Mouse (Mus musculus): ENCODE measurements around the gene Pex6.
A peak's percentile ranks its signal among the peaks of the same experiment; 100 is the strongest.

Pex6 gene

DNA sequence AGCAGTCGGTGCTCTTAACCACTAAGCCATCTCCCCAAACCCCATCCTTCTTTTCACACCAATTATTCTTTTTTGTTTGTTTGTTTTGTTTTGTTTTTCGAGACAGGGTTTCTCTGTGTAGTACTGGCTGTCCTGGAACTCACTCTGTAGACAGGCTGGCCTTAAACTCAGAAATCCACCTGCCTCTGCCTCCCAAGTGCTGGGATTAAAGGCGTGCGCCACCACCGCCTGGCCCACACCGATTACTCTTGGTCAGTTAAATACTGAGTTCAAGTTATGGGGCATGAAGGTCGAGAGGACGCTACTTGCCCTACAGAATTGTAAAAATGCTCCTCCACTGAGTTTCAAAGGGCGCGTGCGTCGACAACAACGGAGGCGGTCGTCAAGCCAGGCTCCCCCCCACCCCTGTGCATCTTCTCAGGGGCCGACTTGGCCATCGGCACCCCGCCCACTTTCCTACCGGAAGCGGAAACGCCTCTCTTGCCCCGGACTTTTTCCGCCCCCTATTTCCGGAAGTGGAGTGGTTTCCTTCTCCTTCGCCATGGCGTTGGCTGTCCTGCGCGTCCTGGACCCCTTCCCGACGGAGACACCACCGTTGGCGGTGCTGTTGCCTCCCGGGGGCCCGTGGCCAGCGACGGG is at the start of gene Pex6:
Gene Pex6, plus strand, starts transcription at position 505 of the 639 bp plus-strand sequence.
- peak; percentile 79 for DNase-seq (ENCODE audit: low read depth, low spot score)

DNA sequence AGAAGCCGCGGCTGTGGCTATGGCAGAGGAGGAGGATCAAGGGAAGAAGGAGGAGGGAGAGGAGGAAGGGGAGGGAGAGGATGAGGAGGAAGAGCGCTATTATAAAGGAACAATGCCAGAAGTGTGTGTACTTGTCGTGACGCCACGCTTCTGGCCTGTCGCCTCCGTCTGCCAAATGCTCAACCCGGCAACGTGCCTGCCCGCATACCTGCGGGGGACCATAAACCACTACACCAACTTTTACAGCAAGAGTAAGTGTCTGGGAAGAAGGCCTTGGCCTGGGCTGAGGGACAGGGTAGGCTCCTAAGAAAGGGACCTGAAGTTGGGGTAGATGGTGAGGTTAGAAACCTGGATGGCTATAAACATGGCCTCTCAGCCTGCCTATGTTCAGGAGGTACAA is 49.3 kb upstream of the Pex6 start:
- no peak for DNase-seq (ENCODE audit: low read depth, low spot score)

DNA sequence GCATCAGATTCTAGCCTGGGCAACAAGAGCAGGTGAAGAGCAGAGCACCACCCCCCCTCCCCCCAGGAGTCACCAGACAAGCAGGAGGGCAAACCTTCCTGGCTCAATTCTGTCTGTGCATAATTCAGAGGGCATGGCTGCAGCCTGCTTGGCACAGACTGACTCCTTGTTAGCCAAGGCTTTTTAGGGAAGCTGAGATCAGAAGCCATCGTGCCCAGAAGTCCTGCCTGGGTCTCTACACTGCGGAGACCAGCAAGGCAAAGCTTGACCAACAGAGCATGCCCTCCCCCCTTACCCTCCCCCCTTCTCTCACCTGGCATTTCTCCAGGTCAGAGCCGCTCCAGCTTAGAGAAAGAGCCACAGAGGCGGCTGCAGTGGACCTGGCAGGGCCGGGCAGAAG is 48.5 kb upstream of the Pex6 start:
- no peak for DNase-seq (ENCODE audit: low read depth, low spot score)

DNA sequence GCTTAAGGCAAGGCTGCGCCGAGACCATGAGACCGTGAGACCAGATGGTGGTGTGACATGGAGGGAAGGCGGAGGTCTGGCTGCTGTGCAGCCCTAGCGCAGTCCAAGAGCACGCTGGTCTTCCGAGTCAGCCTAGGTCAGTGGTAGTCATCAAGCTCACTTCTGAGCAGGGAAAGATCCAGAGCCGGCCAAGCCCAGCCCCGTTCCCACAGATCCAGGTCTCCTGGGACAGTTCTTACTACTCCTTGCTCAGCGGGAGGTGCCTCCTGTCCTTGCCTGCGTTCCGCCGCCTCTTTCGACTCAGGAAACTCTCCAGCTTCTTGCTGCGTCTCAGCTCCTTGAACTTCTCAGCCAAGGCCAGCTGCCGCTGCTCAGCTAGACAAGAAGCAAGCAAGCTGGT is 43.6 kb upstream of the Pex6 start:
- no peak for DNase-seq (ENCODE audit: low read depth, low spot score)

DNA sequence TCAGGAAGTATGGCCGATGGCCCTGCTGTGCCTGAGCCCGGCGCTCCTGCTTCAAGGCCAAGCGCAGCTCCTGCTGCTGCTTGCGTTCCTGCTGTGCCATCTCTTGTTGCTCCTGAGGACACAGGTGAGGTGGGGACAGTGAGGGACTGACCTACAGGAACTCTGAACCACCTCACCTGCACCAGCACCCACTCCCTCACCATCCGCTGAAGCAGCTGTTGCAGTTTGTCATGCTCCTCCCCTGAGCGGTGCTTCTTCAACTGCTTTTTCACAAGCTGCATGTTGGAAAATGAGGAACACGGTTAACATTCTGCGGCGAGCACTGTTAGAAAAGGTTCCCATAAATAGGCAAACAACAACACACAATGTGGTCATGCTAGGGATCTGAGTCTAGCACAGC is 41.4 kb upstream of the Pex6 start:
- DNase-seq (ENCODE audit: low read depth, low spot score), result no peak

DNA sequence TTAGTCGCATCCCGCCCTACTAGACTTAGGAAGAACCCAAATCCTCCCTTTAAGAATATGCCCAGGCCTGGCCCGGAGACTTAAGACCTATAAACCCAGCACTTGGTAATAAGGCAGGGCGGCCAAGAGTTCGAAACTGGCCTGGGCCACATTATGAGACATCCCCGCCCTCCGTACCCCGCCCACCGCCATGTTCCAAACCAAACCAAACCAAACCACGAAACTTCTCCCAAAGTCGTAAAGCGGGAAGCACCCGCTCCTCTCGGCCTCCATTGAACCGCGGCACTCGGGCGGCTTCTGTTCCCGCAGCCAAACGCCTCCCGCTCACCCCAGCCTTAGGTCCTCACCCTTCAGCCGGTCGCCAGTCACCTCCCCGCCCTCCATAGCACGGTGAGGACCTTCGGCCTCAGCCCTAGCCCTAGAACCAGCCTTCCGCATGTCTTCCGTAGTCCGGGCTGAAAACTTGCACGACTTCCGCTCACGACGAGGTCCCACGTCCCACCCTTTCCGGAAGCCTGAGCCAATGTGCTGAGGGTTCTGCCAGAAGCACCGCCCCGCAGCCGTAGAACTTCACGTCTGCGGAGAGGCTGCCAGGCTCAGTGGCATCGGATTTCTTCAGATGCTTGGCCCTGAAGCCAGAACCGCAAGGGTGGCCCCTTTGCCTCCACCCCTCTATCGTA is 37.3 kb upstream of the Pex6 start, which contains the start of gene Rrp36:
Gene Rrp36, minus strand, starts transcription at position 503 of the 680 bp plus-strand sequence.
- DNase-seq (ENCODE audit: low read depth, low spot score), result peak; percentile 80

DNA sequence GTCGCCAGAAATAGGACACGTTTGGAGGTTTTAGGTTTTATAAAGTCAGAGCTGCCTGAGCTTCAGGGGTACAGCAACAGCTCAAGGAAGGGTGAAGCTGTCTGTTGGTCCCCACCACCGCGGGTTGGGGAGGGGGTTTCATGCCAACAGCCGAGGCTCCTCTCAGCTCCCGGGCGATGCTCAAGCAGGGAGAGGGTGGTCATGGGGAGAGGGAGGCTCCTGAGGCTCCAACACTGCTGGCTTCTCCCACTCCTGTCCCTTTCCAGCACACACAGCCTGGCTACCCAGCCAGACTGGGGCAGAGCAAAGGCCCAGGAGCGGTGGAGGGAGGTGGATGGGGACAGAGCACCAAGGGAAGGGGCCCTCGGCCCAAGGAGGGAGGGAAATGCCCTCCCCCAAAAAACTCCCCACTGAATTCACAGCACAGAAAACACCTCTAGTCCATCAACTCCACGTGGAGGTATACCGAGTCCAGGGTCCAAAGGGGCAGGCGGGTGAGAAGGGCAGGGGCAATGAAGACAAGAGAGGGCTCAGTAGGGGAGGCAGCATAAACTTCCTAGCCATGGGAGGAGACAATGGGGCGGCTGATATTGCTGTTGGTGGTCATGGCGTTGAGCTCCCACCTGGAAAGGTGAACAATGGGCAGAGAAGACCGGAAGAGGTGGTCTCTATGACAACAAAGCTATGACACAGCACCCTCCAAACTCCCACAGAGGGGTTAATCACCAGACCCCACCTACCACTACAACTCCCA is 36.6 kb upstream of the Pex6 start:
- no peak for DNase-seq (ENCODE audit: low read depth, low spot score)

DNA sequence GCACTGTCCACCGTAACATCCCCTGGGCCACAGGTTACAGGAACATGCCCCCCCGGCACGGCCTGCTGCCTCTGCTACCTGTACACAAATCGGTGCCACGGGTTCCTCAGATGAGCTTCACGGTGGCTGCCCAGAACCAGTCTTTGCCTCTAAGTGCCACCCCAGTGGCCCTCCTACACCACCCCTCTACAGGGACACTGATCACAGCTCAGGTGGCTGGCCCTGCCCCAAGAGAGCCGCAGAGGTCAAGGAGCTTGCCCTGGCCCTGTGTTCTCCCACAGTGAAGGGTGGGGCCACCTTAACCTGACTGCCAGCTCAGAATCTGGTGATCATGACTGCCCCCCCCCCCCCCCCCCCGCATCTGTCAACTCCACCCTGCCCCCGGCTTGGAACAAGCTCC is 32.8 kb upstream of the Pex6 start, which contains the start of gene Mea1:
Gene Mea1, plus strand, starts transcription at position 378 of the 400 bp plus-strand sequence.
- no peak for DNase-seq (ENCODE audit: low read depth, low spot score)

DNA sequence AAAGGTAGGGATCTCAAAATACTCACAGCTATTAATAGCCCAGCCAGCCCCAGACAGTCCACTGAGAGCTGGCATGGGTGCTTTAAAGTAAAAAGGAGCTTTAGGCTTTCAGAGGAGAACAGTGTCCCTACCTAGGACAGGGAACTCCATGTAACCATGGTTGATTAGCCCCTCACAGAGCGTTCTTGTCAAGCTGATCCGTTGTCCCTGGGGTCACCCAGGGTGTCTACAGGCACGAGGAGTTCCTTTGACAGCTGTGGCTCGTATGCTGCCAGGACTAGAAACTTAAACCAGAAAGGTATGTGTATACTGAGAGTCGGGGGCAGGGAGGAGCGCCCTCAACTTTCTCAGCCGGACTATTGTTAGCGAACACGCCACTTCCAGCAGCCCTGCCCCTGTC is 32.4 kb upstream of the Pex6 start:
- no peak for DNase-seq (ENCODE audit: low read depth, low spot score)

DNA sequence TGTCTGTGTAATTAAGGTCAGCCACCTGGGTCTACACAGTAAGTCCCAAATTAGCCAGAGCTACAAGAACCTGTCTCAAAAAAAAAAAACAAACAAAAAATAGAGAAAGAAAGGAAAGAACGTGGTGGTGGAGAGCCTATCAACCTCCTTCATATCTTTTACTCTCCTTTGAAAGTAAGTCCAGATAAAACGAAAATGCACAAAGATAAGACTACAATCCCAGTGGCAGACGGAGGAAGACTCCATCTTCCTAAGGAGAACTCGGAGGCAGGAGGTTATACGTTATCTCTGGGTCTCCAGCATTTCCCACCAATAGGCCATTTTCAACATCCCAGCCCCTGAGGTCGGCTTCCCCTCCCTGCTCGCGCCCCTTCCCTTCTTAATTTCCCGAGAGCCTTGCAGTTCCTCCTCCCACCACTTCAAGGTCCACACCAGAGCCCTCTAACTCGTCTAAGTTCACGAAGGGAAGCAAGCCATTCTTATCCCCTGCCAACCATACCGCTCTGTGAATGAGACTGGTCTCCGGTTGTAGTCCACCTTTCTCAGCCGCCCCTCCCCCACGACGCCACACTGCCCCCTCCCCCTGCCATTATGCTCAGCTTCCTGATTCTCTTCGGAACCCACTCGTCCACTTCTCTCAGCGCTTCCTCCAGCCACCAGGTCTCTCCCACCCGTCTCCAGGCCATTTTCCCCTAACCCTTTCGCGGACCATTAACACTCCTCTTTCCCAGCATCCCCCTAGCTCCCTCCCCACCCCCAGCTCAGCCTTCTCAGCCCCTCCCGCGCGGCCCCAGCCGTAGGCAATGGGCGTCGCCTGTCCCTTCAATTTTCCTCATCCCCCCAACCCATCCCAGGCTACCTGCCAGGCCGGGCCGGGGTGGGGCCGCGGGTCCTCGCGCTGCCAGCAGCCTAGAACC is 31.2 kb upstream of the Pex6 start:
- no peak for DNase-seq (ENCODE audit: low read depth, low spot score)

DNA sequence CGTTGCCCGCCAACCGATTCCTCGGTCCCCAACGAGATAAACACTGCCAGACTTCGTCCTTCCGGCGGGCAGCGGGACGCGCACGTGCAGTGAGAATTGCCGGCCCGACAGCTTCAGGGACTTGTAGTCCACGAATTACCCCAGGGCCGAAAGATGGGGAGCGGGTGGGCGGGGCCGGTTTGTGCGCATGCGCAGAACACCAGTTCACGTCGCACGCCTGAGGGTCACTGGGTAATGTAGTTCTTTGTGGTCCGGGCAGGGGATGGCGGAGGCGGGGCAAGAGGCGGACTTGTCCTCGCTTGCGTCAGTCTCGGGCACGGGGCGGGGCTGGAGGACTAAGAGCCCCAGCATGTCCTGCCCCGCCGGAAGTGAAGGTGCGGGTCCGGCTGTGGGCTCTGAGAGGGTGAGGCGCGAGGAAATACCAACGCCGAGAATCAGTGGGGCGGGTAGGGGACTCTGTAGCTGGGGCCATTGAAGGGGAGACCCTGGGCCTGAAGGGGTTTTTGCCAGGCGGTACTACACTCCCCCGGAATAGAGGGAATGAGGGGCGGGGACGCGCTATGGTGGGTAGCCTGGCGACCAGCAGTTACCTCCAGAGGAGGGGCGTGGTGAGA is 30.4 kb upstream of the Pex6 start, which contains the start of gene Klhdc3:
Gene Klhdc3, minus strand, starts transcription at position 155 of the 614 bp plus-strand sequence.
- peak; percentile 95 for DNase-seq (ENCODE audit: low read depth, low spot score)

DNA sequence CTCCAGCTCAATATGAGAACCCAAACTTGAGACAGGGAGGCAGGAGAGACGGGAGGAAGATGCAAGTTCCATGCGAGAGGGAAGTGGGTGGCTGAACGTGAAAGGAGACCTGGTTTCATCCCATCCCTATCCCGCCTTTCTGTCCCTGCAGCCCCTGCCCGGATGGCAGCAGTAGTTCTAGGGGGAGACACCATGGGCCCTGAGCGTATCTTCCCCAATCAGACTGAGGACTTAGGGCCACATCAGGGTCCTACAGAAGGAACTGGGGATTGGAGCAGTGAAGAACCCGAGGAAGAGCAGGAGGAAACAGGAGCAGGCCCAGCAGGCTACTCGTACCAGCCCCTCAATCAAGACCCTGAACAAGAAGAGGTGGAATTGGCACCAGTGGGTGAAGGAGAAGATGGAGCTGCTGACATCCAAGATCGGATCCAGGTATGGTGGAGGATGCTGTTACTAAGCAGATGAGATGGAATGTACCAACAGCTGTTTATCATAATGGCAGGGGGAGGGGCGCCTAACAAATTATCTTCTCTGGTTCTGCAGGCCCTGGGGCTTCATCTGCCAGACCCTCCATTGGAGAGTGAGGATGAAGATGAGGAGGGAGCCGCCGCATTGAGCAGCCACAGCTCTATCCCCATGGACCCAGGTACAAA is 29.7 kb upstream of the Pex6 start:
- no peak for DNase-seq (ENCODE audit: low read depth, low spot score)

DNA sequence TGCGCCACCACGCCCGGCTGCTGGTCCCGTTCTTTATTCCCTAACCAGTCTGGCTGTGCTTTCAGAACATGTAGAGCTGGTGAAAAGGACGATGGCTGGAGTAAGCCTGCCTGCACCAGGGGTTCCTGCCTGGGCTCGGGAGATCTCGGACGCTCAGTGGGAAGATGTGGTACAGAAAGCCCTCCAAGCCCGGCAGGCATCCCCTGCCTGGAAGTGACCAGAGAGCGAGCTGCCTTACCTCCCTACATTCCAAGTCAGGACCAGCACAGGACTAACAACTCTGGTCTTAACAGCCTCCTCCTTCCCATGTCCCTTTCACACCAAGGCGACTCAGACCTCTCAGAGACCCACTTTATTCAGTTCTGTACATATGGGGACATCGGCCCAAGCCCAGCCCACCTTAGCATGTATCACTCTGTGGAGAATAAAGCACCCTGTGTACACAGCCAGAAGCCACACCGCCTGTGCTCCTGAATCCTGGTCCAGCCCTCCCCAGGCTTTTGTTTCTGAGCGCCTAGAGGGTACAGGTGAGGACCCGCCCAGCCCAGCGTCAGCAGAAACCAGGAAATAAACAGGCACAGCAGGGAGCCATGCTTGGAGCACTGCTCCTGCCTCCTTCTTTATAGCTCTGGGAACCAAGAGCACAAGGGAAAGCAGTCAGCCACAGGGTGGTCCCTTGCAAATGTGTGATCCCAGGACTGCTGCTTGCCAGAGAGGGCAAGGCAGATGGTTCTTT is 28.4 kb upstream of the Pex6 start:
- DNase-seq (ENCODE audit: low read depth, low spot score), result no peak

DNA sequence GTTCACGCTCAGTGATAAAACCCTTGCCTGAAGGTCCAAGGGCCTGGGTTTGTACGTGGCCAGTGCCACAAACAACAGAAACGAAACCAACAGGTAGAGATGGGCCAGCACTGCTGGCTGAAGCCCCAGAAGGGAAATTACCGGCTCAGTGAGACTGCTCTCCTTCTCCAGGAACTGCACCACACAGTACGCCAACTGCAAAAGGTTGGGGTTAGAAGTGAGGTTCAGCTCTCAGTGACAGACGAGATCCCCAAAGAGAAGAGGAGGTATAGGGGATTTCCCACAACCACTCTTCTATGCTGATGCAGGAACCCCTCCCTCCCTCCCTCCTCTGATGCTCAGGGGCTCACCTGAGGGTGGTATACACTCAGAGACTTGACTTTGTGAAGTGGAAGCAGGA is 25.4 kb upstream of the Pex6 start:
- DNase-seq (ENCODE audit: low read depth, low spot score), result no peak

DNA sequence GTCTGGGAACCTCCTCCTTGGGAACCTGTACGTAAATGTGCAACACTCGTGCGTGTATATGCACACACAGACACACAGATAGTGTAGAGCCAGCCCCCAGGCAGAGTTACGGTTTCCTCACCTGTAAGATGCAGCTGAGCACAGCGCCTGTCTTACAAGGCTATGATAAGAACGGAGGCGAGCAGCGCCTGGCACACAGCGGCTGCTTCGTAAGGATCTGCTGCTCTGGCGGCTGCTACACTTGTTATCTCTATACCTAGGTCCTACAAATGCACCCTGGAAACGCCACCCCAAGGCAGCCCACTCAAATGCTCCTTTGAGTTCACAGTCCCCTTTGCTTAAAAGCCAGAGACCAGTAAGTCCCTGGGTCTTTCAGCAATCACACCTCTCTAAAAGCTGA is 20.6 kb upstream of the Pex6 start:
- no peak for DNase-seq (ENCODE audit: low read depth, low spot score)

DNA sequence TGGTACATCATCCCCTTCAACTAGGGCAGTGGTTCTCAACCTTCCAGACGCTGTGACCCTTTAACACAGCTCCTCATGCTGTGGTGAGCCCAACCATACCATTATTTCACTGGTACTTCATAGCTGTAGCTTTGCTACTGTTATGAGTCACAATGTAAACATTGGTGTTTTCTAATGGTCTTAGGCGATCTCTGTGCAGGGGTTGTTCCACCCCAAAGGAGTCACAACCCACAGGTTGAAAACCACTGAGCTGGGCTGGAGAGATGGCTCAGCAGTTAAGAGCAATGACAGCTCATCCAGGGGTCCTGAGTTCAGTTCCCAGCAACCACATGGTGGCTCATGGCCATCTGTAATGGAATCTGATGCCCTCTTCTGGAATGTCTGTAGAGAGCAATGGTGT is 19.9 kb upstream of the Pex6 start:
- no peak for DNase-seq (ENCODE audit: low read depth, low spot score)

DNA sequence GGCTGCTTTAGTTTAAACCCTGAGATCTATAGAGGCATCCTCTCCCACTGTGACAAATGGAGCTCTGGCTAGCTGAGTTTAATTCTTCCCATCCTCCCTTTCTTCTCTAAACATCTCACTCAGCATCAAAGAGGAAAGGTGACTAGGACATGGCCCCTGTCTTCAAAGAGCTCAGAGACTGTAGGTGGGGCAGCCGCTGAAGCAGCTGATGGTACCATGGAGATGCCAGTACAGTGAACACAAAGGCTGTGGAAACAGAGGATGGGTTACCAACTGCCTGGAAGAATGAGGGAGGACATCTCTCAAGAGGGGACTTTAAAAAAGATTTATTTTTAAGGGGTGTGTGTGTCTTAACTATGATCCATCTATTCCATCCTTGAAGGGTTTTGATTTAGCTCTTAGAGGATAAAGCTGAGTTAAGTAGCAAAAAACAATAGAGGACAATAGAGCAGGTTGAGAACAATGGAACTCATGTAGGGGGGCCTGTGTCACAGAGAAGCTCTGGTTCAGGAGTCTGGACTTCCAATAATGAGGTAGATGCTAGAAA is 16.7 kb upstream of the Pex6 start:
- no peak for DNase-seq (ENCODE audit: low read depth, low spot score)

DNA sequence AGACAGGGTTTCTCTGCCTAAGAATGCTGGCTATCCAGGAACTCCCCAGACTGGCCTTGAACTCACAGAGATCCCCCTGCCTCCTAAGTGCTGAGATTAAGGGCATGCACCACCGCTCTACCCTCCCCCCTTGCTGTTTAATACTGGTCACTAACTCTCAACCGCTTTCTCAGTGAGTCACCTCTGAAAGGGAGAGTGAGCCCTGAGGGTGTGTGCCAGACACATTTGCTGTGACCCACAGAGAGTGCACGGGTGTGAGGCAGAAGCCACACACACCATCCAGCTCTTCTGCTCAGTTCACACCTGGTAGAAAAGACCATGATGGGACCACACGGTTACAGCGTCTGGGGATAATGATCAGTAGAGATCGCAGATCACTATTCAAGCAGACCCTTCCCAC is 12.7 kb upstream of the Pex6 start:
- DNase-seq (ENCODE audit: low read depth, low spot score), result no peak

DNA sequence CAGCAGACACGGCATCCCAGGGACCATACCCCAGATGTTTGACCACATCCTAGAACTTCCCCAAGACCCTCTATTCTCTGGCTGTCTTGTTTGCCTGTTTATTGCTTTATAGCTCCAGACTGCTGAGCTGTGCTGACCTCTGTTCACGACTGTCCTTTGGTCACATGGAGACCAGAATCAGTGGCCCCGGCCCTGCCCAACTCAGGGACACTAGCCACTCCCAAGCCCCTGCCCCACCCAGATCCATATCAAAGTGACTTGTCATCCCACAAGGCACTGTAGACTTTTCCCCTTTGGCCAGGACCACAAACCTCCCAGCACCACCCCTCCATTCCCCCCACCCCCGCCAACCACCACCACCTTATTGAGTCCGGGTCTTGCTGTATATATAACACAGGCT is 12.0 kb upstream of the Pex6 start:
- DNase-seq (ENCODE audit: low read depth, low spot score), result no peak

DNA sequence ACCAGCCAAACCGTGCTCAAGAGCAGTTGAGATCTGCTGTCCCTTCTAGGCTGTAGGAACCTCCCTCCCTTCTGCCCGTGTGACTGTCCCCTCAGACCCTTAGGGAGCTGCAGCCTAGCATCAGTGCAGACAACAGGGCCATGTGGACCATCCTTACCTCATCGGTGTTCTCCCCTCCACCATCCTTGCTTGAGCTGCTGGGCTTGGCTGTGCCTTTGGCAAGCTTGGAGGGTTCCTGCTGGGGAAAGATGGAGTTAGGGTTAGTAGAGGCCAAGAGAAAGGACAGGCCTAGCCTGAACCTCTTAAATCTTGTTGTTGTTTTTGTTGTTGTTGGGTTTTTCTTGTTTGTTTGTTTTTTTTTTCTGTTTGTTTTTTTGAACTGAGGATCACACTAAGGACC is 11.4 kb upstream of the Pex6 start:
- no peak for DNase-seq (ENCODE audit: low read depth, low spot score)

All from c-Kit-negative CD71-positive TER-119-positive erythroid progenitor cells, embryonic 14.5 days (primary cell).